Comparison of ENCODE assay signal across 8 mouse cellular contexts in genomic region chr2:73003049-73003448, GRCm38 (mm10). TPM values are rescaled to one million over a fixed set of nuclear protein-coding genes. Genes with fewer than 3 reads are reported as not detected.
DNase-seq lines count a peak whose midpoint lies in the region; ATAC-seq lines count a peak whose summit lies in the region.

No protein-coding gene starts in this region.

- H3K36me3 ChIP-seq in kidney, embryonic 15.5 days: no peaks in the 10 kb centered on the region
- no peaks in the 10 kb centered on the region for H3K36me3 ChIP-seq in embryonic facial prominence, embryonic 10.5 days (replicated peaks)
- H3K36me3 ChIP-seq in heart, embryonic 16.5 days (ENCODE audit: control insufficient read depth, insufficient read depth): no peaks in the 10 kb centered on the region
- no peaks in the 10 kb centered on the region for H3K36me3 ChIP-seq in liver, embryonic 11.5 days (ENCODE audit: control insufficient read depth, insufficient read depth, low read length)

- DNase-seq in kidney, adult 11 months: no peak
- DNase-seq in embryonic facial prominence, embryonic 10.5 days (ENCODE audit: low spot score): peak; percentile 12
- DNase-seq in liver, embryonic 11.5 days (ENCODE audit: low spot score): no peak
- DNase-seq in skeletal muscle tissue, adult 2 months (ENCODE audit: low read depth, low spot score): peak; percentile 69
- no peak for DNase-seq in retina, embryonic 14.5 days (ENCODE audit: low spot score)
- DNase-seq in urinary bladder, postnatal 10 days (ENCODE audit: low spot score): no peak

- H3K9me3 ChIP-seq in kidney, embryonic 15.5 days (replicated peaks): no peaks in the 10 kb centered on the region
- H3K9me3 ChIP-seq in embryonic facial prominence, embryonic 10.5 days: no peaks in the 10 kb centered on the region
- no peaks in the 10 kb centered on the region for H3K9me3 ChIP-seq in heart, embryonic 16.5 days (replicated peaks; ENCODE audit: control insufficient read depth, low read length)
- no peaks in the 10 kb centered on the region for H3K9me3 ChIP-seq in liver, embryonic 11.5 days (ENCODE audit: control insufficient read depth, low read length)

- H3K4me3 ChIP-seq in kidney, embryonic 15.5 days (replicated peaks): no peak overlapping the region
- no peak overlapping the region for H3K4me3 ChIP-seq in embryonic facial prominence, embryonic 10.5 days
- H3K4me3 ChIP-seq in heart, embryonic 16.5 days (ENCODE audit: low read length): peak overlapping the region; percentile 33
- H3K4me3 ChIP-seq in liver, embryonic 11.5 days (ENCODE audit: low read depth, low read length): no peak overlapping the region

- H3K27ac ChIP-seq in kidney, embryonic 15.5 days: peak overlapping the region; percentile 82; the same call in 1 of the 2 replicates
- peak overlapping the region; percentile 58; the same call in 1 of the 2 replicates for H3K27ac ChIP-seq in embryonic facial prominence, embryonic 10.5 days (replicated peaks)
- peak overlapping the region; percentile 97 for H3K27ac ChIP-seq in heart, embryonic 16.5 days (ENCODE audit: low read length)
- H3K27ac ChIP-seq in liver, embryonic 11.5 days (ENCODE audit: low read depth, low read length): 0 out of 2 replicates have a peak overlapping the region, but pooled peaks have one; percentile 19

- H3K27me3 ChIP-seq in kidney, embryonic 15.5 days: no peaks in the 10 kb centered on the region
- H3K27me3 ChIP-seq in embryonic facial prominence, embryonic 10.5 days (replicated peaks; ENCODE audit: low read depth, poor library complexity, severe bottlenecking): no peaks in the 10 kb centered on the region
- H3K27me3 ChIP-seq in heart, embryonic 16.5 days (ENCODE audit: control insufficient read depth, insufficient read depth, low read length): no peaks in the 10 kb centered on the region
- H3K27me3 ChIP-seq in liver, embryonic 11.5 days (replicated peaks; ENCODE audit: control insufficient read depth, insufficient read depth, low read length): no peaks in the 10 kb centered on the region

- no peak overlapping the region for H3K9ac ChIP-seq in kidney, embryonic 15.5 days
- peak overlapping the region; percentile 72 for H3K9ac ChIP-seq in heart, embryonic 16.5 days (ENCODE audit: low read length)
- H3K9ac ChIP-seq in liver, embryonic 11.5 days (ENCODE audit: low read depth, low read length): peak overlapping the region; percentile 59

- no peak for ATAC-seq in kidney, embryonic 15.5 days (replicated peaks; ENCODE audit: low FRiP score)
- peak; percentile 15; the same call in 1 of the 2 replicates for ATAC-seq in heart, embryonic 16.5 days (replicated peaks; ENCODE audit: extremely low read depth, insufficient read depth, low FRiP score)
- no peak for ATAC-seq in liver, embryonic 11.5 days (replicated peaks; ENCODE audit: low FRiP score)

- WGBS in kidney, embryonic 15.5 days: 48% methylated on average over 12 of the region's 12 CpGs
- 56% methylated on average over 12 of the region's 12 CpGs for WGBS in embryonic facial prominence, embryonic 10.5 days
- WGBS in heart, embryonic 16.5 days: 31% methylated on average over 12 of the region's 12 CpGs
- WGBS in liver, embryonic 11.5 days: 30% methylated on average over 12 of the region's 12 CpGs

- H3K4me1 ChIP-seq in kidney, embryonic 15.5 days: peaks cover 27% of the 10 kb centered on the region
- H3K4me1 ChIP-seq in embryonic facial prominence, embryonic 10.5 days: peaks cover 34% of the 10 kb centered on the region
- H3K4me1 ChIP-seq in heart, embryonic 16.5 days (ENCODE audit: control insufficient read depth, insufficient read depth, low read length): peaks cover 33% of the 10 kb centered on the region
- H3K4me1 ChIP-seq in liver, embryonic 11.5 days (replicated peaks; ENCODE audit: control insufficient read depth, insufficient read depth, low read length): peaks cover 29% of the 10 kb centered on the region

- H3K4me2 ChIP-seq in kidney, embryonic 15.5 days: peak overlapping the region; percentile 51; the same call in 1 of the 2 replicates
- peak overlapping the region; percentile 68 for H3K4me2 ChIP-seq in heart, embryonic 16.5 days (ENCODE audit: low read depth, low read length)
- peak overlapping the region; percentile 51 for H3K4me2 ChIP-seq in liver, embryonic 11.5 days

RNA-seq across cellular contexts. Expression of gene Gm11084, which starts 16.5 kb away (rescaled TPM):
- polyA plus RNA-seq in kidney, embryonic 15.5 days (2015; fragmentation: Nextera tagmentation; extraction: Ambion mirVana): not detected in 2 replicates
- not detected in 2 replicates for polyA plus RNA-seq in embryonic facial prominence, embryonic 10.5 days (2016; fragmentation: Nextera tagmentation; extraction: Ambion mirVana)
- not detected in 2 replicates for polyA plus RNA-seq in heart, embryonic 16.5 days (2015; fragmentation: Nextera tagmentation; extraction: Ambion mirVana)
- not detected in 2 replicates for polyA plus RNA-seq in liver, embryonic 11.5 days (2014; fragmentation: Nextera tagmentation; extraction: Ambion mirVana)

RNA-seq across cellular contexts. Expression of gene Sp3, which starts 22.8 kb away (rescaled TPM):
- polyA plus RNA-seq in kidney, embryonic 15.5 days (2015; fragmentation: Nextera tagmentation; extraction: Ambion mirVana): 54.6 and 54.7 TPM in 2 replicates
- 53.0 and 55.4 TPM in 2 replicates for polyA plus RNA-seq in embryonic facial prominence, embryonic 10.5 days (2016; fragmentation: Nextera tagmentation; extraction: Ambion mirVana)
- 34.8 and 37.5 TPM in 2 replicates for polyA plus RNA-seq in heart, embryonic 16.5 days (2015; fragmentation: Nextera tagmentation; extraction: Ambion mirVana)
- polyA plus RNA-seq in liver, embryonic 11.5 days (2014; fragmentation: Nextera tagmentation; extraction: Ambion mirVana): 49.6 and 50.6 TPM in 2 replicates

Comparison
In these comparisons a context has a peak if more than half of its experiments do, and no peak if none do; other contexts are left out.
1. H3K27ac ChIP-seq: peak in every context shown above with its lines; median percentile 97 in heart, embryonic 16.5 days; 82 in kidney, embryonic 15.5 days; 58 in embryonic facial prominence, embryonic 10.5 days; 19 in liver, embryonic 11.5 days.
2. DNase-seq: peak in embryonic facial prominence, embryonic 10.5 days (single experiment) and skeletal muscle tissue, adult 2 months (single experiment); none in kidney, adult 11 months (single experiment), liver, embryonic 11.5 days (single experiment), retina, embryonic 14.5 days (single experiment) and urinary bladder, postnatal 10 days (single experiment).
3. Peak in every context shown above with its lines, with median percentiles within 50 percentile points of each other: H3K4me2 ChIP-seq.